9 mouse cellular contexts compared by ENCODE assay signal in the genomic region with DNA sequence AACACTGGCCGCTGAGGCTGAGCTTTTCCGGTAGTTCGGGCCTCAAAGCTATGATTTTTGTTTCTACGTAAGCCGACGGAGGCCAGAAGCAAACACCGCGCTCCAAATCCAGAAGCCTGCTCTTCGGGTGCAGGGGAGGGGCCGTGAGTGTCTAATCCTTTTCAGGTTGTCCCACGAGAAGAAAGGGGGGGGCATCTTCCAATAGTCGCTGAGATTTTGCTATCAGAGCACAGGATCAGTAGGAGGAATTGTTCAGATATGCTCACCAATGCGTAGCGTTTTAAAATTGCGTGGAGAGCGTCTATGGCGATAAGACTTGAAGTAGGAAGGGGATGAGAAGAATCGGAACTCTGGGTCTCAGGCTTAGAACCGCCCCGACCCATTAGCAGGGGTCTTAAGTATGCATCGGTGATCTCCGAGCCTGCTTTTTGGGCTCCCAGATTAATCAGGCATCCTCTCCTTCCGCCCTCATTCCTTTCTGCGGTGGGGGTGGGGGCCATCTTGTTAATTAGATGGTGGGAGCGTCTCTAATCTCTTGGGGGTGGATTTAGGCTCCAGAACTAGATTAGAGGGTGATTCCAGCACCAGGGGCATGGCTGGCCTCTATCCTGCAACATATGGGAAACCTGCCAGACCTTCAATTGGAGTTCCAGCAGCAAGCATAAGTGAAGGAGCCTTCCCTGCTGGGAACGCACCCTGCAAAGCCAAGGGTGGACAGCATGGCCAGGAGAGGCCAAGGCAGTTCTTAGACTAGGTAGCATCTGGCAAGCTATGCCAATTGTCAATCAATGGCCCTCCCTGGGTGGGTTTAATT. TPM values are rescaled to one million over a fixed set of nuclear protein-coding genes. Genes with fewer than 3 reads are reported as not detected.
A peak's percentile ranks its signal among the peaks of the same experiment; 100 is the strongest.
DNase-seq lines count a peak whose midpoint lies in the region; ATAC-seq and TF ChIP-seq lines count a peak whose summit lies in the region.
"Had no signal": no experiment of that assay in that cellular context is flagged by ENCODE, and none has a peak within 500 bp of the region (broad histone marks: within the 10 kb centered on the region; RNA-seq: fewer than 3 reads in every experiment).

No protein-coding gene starts in this region.

- H3K9me3 ChIP-seq in forebrain, embryonic 14.5 days (replicated peaks; ENCODE audit: control insufficient read depth, low read length), result no peaks in the 10 kb centered on the region
- no peaks in the 10 kb centered on the region for H3K9me3 ChIP-seq in limb, embryonic 12.5 days

- H3K79me2 ChIP-seq in heart, adult 2 months (replicated peaks; ENCODE audit: control insufficient read depth, insufficient read depth, low read length), result no peaks in the 10 kb centered on the region

- peaks cover 2% of the 10 kb centered on the region; the same call in 1 of the 2 replicates for H3K4me1 ChIP-seq in heart, adult 2 months (ENCODE audit: control insufficient read depth, insufficient read depth, low read length)
- H3K4me1 ChIP-seq in forebrain, embryonic 14.5 days (ENCODE audit: control insufficient read depth, insufficient read depth, low read length), result peaks cover 13% of the 10 kb centered on the region; the same call in 1 of the 2 replicates
- peaks cover 14% of the 10 kb centered on the region for H3K4me1 ChIP-seq in limb, embryonic 12.5 days (replicated peaks)
- peaks cover 2% of the 10 kb centered on the region; the same call in 1 of the 2 replicates for H3K4me1 ChIP-seq in small intestine, adult 2 months (ENCODE audit: control insufficient read depth, insufficient read depth, insufficient read length, low read length)

- no peaks in the 10 kb centered on the region for H3K36me3 ChIP-seq in heart, adult 2 months (ENCODE audit: control insufficient read depth, insufficient read depth, low read length)
- no peaks in the 10 kb centered on the region for H3K36me3 ChIP-seq in forebrain, embryonic 14.5 days (ENCODE audit: control insufficient read depth, insufficient read depth, low read length)
- no peaks in the 10 kb centered on the region for H3K36me3 ChIP-seq in limb, embryonic 12.5 days
- no peaks in the 10 kb centered on the region for H3K36me3 ChIP-seq in small intestine, adult 2 months (ENCODE audit: control insufficient read depth, insufficient read depth, low read length)

- peak overlapping the region; percentile 23; the same call in 1 of the 2 replicates for H3K9ac ChIP-seq in heart, adult 2 months (ENCODE audit: low read depth, low read length)
- peak overlapping the region; percentile 54 for H3K9ac ChIP-seq in forebrain, embryonic 14.5 days (ENCODE audit: low read length)
- H3K9ac ChIP-seq in limb, embryonic 12.5 days (replicated peaks), result peak overlapping the region; percentile 47; the same call in 1 of the 2 replicates

- no peak for DNase-seq in heart, adult 2 months
- no peak for DNase-seq in heart, adult 11 months
- peak; percentile 23 for DNase-seq in right cerebral cortex, postnatal 25 days
- no peak for DNase-seq in right cerebral cortex, postnatal 14 days
- peak; percentile 35 for DNase-seq in forebrain, embryonic 14.5 days (ENCODE audit: low spot score)
- no peak for DNase-seq in frontal cortex, postnatal 14 days (ENCODE audit: low spot score in 2 of 2)

- TF ChIP-seq EP300 in heart, adult 2 months (IDR thresholded peaks at IDR 0.05; ENCODE audit: insufficient read depth, low read depth, low read length), result no peak

- intact Hi-C loops in heart, adult 2 months (cut with DNase I), result no loop called here

- no peak overlapping the region for H3K27ac ChIP-seq in heart, adult 2 months
- no peak overlapping the region for H3K27ac ChIP-seq in forebrain, embryonic 14.5 days (ENCODE audit: low read depth, low read length)
- H3K27ac ChIP-seq in limb, embryonic 12.5 days, result no peak overlapping the region
- H3K27ac ChIP-seq in small intestine, adult 2 months (ENCODE audit: insufficient read depth, low read depth, low read length), result no peak overlapping the region

- WGBS in heart, adult 2 months, result 11% methylated on average over 26 of the region's 26 CpGs
- 3% methylated on average over 26 of the region's 26 CpGs for WGBS in forebrain, embryonic 14.5 days
- 7% methylated on average over 26 of the region's 26 CpGs for WGBS in limb, embryonic 12.5 days
- WGBS in small intestine, adult 2 months, result 13% methylated on average over 26 of the region's 26 CpGs

- no peak for TF ChIP-seq POLR2A in heart, adult 2 months (IDR thresholded peaks at IDR 0.05; ENCODE audit: insufficient read depth, low read depth, low read length)
- no peak for TF ChIP-seq POLR2A in small intestine, adult 2 months (IDR thresholded peaks at IDR 0.05; ENCODE audit: low read depth, low read length)

- no peaks in the 10 kb centered on the region for H3K27me3 ChIP-seq in heart, adult 2 months (ENCODE audit: control insufficient read depth, insufficient read depth, low read length)
- H3K27me3 ChIP-seq in forebrain, embryonic 14.5 days (replicated peaks; ENCODE audit: control insufficient read depth, insufficient read depth, low read length), result no peaks in the 10 kb centered on the region
- peaks cover 19% of the 10 kb centered on the region for H3K27me3 ChIP-seq in limb, embryonic 12.5 days
- no peaks in the 10 kb centered on the region; the same call in 1 of the 2 replicates for H3K27me3 ChIP-seq in small intestine, adult 2 months (ENCODE audit: control insufficient read depth, insufficient read depth, low read length)

- H3K4me2 ChIP-seq in forebrain, embryonic 14.5 days (ENCODE audit: low read length), result peak overlapping the region; percentile 55
- H3K4me2 ChIP-seq in limb, embryonic 12.5 days, result peak overlapping the region; percentile 57

- no peak for ATAC-seq in forebrain, embryonic 14.5 days
- no peak for ATAC-seq in limb, embryonic 12.5 days (ENCODE audit: insufficient number of reproducible peaks, insufficient read depth, low FRiP score, low TSS enrichment, low read depth)

- no peak for TF ChIP-seq CTCF in heart, adult 2 months (IDR thresholded peaks at IDR 0.05)
- TF ChIP-seq CTCF in small intestine, adult 2 months (IDR thresholded peaks at IDR 0.05; ENCODE audit: extremely low read depth, insufficient read length, insufficient replicate concordance, low read depth, low read length), result no peak

- H3K4me3 ChIP-seq in heart, adult 2 months, result peak overlapping the region; percentile 25; the same call in 1 of the 2 replicates
- peak overlapping the region; percentile 21 for H3K4me3 ChIP-seq in forebrain, embryonic 14.5 days (ENCODE audit: low read depth, low read length)
- H3K4me3 ChIP-seq in limb, embryonic 12.5 days (replicated peaks), result peak overlapping the region; percentile 33
- peak overlapping the region; percentile 32 for H3K4me3 ChIP-seq in small intestine, adult 2 months (ENCODE audit: low read depth, low read length)

RNA-seq across cellular contexts. Expression of a gene that starts 9.5 kb away (rescaled TPM):
- not detected for total RNA-seq in heart, adult 2 months (2021)
- not detected in 2 replicates for polyA plus RNA-seq in heart, adult 2 months (2012; rRNA removed)
- polyA plus RNA-seq in forebrain, embryonic 14.5 days (2014; fragmentation: Nextera tagmentation; extraction: Ambion mirVana), result 0.22 and 0.97 TPM in 2 replicates
- polyA plus RNA-seq in limb, embryonic 12.5 days (2016; fragmentation: Nextera tagmentation; extraction: Ambion mirVana), result 0.42 and 0.60 TPM in 2 replicates
- polyA plus RNA-seq in small intestine, adult 2 months (2012; rRNA removed), result 0.08 TPM in 1 of 2 replicates, not detected in the other
- total RNA-seq: common myeloid progenitor, adult 5-6 weeks had no signal

RNA-seq across cellular contexts. Expression of a gene that starts 30.0 kb away (rescaled TPM):
- 1 to 10 TPM in 1 of 2 experiments, under 1 TPM in 1; 0.89 to 1.5 TPM for total RNA-seq in heart, adult 2 months (2021)
- 1.0 and 1.2 TPM in 2 replicates for polyA plus RNA-seq in heart, adult 2 months (2012; rRNA removed)
- 0.36 and 0.37 TPM in 2 replicates for polyA plus RNA-seq in forebrain, embryonic 14.5 days (2014; fragmentation: Nextera tagmentation; extraction: Ambion mirVana)
- 1.4 and 1.8 TPM in 2 replicates for polyA plus RNA-seq in limb, embryonic 12.5 days (2016; fragmentation: Nextera tagmentation; extraction: Ambion mirVana)
- 4.7 and 6.7 TPM in 2 replicates for polyA plus RNA-seq in small intestine, adult 2 months (2012; rRNA removed)
- total RNA-seq: common myeloid progenitor, adult 5-6 weeks had no signal

Comparison
In these comparisons a context has a peak if more than half of its experiments do, and no peak if none do; other contexts are left out.
1. DNase-seq: peak in right cerebral cortex, postnatal 25 days (single experiment) and forebrain, embryonic 14.5 days (single experiment); none in heart, adult 2 months (0 of 2), heart, adult 11 months (single experiment), right cerebral cortex, postnatal 14 days (single experiment) and frontal cortex, postnatal 14 days (0 of 2).
2. Peak in every context shown above with its lines, with median percentiles within 50 percentile points of each other: H3K4me3 ChIP-seq and H3K9ac ChIP-seq.